Mouse (Mus musculus): ENCODE measurements around the gene Catsper1.
"Not testable (repeated sequence)": the region's sequence is repeated elsewhere in the genome, so short reads cannot be mapped to it uniquely, and the experiment has no call there.

The Catsper1 gene

DNA sequence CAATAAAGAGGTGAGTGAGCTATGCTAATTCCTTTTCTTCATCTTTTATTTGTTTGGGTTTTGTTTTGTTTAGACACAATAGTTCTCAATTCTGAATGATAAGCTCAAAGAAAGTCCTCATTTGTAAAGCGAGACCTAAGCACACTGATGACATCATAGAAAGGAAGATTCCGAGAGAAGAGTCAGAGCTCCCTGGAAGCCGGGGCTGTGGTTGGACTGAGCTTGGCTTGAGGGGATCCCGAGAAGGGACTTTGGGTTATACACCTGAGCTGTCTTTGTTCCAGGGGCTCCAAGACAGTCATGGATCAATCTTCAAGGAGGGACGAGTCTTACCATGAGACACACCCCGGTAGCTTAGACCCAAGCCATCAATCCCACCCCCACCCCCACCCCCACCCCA, at the start of gene Catsper1:
TSS of gene Catsper1 (plus strand) at position 301 of the 400 bp plus-strand sequence.
- DNase-seq (ENCODE audit: low spot score in 2 of 2): no peak

DNA sequence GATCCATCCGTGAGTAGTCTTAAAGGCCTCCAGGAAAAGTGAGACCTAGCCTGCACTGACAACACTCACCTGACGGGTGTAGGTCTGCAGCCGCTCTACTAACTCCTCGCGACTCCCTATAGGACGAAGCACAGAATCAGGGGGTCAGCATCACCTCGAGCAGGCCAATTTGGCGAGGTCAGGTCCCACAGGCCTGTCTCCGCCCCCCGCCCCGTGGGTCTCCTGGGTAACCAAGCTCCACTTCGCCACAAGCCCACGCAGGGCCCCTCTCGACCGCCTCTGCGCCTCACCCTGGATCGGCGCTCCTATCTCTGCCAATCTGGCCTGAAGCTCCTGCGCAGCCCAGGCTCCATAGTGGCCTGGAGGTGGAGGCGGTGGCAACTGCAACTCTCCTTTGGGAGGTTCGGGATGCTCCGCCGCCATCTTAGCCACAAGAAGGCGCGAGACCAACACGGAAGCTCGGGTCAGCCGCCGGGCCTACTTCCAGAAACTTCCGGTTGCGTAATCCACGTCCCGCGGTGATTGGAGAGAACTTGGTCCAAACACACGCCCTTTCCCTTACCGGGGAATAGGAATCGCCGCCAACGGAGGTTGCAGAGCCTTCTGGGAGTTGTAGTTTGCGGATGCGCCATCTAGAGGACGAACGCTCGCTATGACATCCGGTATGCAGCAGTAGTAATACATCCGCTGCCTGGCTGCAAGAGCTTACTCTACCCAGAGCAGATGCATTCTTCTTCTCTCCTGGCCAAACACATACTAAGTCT, 40.4 kb upstream of the Catsper1 start, which contains the start of gene Sf3b2:
TSS of gene Sf3b2 (minus strand) at position 484 of the 764 bp plus-strand sequence.
- peak; percentile 96 to 97 for DNase-seq (ENCODE audit: low spot score in 2 of 2)

DNA sequence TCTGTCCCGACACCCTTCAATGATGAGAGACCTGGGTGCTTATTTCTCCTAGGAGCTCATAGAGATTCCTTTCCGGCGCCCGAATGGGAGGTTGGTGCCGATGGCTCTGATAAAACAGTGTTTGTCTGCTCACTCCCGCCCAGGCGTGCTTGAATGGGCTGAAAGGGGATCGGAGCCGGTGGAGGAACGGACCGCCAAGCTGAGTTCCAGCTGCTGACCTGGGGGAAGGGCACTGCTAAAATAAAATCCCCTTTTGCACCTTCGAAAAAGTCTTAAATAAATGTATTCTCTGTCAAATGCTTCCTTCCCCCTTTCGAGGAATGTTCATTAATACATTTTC, 39.8 kb upstream of the Catsper1 start:
- no peak for DNase-seq (ENCODE audit: low spot score in 2 of 2)

DNA sequence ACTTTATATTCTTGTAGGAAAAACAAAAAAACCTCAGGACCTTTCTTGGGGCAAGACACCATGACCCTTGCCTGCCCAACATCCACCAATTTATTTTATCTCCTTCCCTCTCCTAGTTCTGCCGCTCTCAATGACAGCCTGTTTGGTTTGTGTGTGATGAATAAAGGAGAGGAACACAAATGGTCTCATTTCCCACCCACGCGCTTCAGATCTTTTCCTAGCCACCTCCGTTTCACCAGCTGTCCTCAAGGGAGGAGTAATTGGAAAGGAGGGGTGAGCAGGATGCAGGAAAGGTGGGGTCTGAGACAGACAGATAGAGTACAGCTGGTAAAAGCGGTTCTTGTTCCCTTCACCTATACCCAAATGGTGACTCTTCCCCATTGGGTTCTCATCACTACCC, 38.9 kb upstream of the Catsper1 start:
- DNase-seq (ENCODE audit: low spot score in 2 of 2): no peak

DNA sequence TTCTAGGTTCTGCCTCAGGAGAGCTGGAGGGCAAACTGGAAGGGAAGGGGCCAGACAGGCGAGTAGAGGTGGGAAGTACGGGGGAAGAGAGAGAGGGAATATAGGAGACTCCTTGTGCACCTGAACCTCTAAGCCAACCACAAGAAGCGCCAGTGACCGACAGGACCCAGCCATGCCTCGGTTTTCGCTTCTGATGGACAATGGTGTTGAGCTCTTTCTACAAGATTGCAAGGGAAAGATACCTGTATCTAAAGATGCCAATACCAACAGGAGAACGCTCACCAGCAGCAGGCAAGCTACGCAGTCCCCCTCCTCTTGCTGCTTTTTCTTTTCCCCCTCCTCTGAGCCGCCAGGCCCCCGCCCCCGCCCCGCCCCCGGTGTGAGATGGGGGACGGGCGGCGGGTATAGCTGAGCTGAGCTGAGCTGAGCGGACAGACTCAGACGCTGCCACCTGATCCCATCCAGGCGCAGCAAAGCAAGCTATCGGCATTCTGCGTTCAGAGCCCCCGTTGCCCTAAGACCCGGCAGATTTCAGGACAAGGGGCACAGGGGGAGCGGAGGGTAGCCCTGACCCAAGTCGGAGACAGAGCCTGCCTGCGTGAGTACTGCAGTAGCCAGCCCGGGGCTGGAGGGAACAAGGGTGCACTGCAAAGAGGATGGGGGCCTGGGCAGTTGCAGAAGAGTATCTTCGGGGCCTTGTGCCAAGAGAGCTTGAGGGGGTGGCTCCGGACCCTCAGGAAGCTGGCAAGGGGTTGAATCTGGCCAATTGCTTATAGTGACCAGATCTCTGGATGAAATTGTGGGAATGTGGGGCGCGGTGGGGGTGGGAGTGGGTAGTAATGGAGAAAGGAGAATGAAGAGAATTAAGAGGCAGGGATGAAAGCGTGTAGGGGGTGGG, 37.4 kb upstream of the Catsper1 start, which contains the start of gene Gal3st3:
TSS of gene Gal3st3 (plus strand) at position 429 of the 898 bp plus-strand sequence.
- DNase-seq (ENCODE audit: low spot score in 2 of 2): no peak

DNA sequence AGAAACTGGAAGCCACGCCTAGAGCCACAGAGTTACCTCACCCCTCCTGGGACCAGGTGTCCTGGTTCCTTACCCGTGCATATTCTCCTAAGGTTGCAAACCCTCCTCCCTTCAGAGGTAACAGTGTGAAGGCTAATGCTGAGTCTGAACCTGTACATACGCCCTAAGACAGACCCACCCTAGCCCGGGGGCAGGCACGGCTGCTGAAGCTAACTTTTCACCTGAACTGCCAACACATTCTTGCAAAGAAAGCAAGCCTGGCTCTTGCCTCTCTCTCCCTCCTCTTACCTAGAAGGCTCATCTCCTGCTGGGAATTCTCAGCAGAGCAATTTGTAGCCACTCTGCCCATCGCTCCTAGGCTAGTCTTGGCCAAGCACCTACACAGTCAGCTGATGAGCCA, 35.0 kb upstream of the Catsper1 start:
- DNase-seq (ENCODE audit: low spot score in 2 of 2): no peak

DNA sequence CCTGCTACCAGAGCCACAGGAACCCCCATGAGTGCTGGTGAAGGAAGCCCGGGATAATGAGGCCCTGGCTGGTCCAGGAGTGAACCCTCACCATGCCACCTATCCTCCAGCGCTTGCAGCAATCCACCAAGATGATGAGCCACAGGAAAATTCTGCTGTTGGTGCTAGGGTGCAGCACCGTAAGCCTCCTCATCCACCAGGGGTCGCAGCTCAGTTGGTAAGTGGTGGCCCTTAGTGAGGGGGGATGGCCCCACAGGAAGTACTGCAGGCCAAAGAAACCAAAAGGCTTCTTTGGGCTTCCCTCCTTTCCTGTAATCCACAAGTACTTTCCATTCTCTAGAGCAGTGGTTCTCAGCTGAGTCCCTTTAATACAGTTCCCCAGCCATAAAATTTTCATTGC, 33.1 kb upstream of the Catsper1 start:
- DNase-seq (ENCODE audit: low spot score in 2 of 2): peak; percentile 67 to 86

DNA sequence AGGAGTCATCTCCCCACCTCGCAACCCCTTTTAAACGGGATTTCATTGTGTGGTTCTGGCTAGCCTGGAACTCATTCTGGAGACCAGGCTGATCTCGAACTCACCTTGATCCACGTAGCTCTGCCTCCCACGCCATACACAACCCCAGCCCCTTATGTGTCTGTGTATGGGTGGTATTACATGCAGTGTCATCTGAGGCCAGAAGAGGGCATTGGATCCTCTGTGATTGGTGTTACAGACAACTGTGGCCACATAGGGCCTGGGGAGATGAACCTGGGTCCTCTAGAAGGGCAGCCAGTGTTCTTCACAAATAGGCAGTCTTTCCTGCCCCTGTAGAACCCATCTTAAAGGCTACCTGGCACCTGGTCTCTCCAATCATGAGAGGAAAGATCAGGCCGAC, 29.3 kb upstream of the Catsper1 start:
- no peak for DNase-seq (ENCODE audit: low spot score in 2 of 2)

DNA sequence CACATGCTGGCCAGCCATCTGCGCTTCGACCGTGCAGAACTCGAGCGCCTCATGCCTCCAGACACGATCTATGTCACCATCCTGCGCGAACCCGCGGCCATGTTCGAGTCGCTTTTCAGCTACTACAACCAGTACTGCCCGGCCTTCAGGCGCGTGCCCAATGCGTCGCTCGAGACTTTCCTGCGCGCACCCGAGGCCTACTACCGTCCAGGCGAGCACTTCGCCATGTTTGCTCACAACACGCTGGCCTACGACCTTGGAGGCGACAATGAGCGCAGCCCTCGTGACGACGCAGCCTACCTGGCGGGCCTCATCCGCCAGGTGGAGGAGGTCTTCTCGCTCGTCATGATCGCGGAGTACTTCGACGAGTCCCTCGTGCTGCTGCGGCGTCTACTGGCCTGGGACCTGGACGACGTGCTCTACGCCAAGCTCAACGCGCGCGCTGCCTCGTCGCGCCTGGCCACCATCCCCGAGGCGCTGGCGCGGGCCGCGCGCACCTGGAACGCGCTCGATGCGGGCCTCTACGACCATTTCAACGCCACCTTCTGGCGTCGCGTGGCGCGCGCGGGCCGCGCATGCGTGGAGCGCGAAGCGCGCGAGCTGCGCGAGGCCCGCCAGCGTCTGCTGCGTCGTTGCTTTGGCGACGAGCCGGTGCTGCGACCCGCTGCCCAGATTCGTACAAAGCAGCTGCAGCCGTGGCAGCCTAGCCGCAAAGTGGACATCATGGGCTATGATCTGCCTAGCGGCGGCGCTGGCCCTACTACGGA, 28.4 kb upstream of the Catsper1 start:
- no peak for DNase-seq (ENCODE audit: low spot score in 2 of 2)

DNA sequence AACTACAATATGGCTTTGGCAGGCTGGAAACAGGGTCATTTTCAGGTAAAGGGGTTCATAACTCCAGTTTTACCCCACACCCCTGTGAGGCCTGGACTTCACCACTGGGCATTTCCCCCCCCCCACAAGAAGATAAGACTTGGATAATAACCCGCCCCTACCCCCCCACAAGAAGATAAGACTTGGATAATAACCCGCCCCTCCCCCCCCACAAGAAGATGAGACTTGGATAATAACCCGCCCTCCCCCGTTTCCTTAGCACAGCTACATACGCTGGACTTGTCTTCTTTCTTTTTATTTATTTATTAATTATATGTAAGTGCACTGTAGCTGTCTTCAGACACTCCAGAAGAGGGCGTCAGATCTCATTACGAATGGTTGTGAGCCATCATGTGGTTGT, 26.5 kb upstream of the Catsper1 start:
- DNase-seq (ENCODE audit: low spot score in 2 of 2): no peak

DNA sequence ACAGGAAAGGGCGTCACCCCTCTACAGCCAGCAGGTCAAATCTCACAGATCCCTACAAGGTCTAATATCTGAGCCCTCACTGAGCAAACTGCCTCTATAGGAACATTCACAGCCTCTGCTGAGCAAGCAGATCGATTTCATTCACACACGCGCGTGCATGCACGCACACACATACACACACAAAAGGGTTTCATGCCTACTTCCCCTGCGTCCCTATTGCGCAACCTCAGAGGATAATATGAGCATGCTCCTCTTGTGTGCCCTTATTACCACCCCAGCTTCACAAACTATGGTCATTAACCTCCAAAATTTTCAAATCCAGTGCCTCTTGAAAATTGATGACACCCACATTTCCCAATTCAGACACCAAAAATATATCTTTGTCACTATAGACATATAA, 22.4 kb upstream of the Catsper1 start:
- DNase-seq (ENCODE audit: low spot score in 2 of 2): no peak

DNA sequence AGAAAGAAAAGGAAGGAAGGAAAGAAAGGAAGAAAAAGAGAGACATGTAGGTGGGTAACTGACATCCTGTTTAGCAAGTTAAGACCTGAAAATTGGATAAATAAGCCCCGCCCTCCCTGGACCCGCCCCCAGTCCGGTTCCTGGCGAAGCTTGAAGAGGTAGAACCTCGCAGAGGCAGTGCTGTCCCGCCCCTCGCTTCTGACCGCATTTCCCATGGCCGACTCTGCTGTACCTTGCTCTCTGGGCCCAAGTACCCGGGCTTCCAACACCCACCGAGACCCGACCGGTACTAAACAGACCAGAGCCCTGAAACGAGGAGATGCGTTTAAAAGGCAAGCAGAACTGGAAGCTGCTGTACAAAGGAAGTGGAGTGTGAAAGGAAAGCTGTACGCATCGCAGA, 11.7 kb upstream of the Catsper1 start:
- peak; percentile 25 to 42 for DNase-seq (ENCODE audit: low spot score in 2 of 2)

DNA sequence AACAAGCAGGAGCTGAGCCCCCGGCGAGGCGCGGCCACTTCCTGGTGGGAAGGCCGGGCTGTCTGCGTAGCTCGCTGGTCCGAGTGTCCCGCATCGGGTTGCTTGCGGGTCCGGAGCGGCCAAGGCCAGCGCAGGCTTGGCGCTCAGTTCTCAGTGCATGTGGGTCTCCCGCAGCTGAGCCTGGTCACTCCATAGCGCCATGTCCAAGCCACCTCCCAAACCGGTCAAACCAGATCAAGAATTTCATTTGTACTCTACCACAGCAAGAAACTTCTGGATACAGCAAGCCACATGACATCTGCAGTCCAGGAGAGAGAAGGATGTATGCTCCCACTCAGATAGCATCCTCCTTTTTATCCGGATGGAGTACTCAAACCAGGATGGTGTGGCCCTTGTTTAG, 7.6 kb upstream of the Catsper1 start:
- DNase-seq (ENCODE audit: low spot score in 2 of 2): no peak

DNA sequence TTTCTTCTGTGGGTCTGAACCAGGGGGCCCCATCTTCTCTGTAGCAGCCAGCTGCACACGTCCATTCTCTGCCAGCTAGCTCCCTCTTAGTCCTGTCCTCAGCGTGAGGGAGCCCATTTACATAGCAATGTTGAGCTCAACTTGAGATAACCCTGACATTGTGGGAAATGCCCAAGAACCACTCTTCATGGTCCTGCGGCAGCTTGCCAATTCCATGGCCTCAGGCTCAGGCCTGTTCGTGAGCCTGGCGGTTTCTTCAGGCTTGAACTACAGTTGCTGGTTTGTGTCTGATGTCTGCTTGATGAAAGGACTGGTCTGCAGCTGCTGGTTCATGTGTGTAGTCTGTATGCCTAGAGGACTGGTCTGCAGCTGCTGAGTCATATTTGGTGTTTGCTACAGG, 800 bp upstream of the Catsper1 start:
- DNase-seq (ENCODE audit: low spot score in 2 of 2): no peak

DNA sequence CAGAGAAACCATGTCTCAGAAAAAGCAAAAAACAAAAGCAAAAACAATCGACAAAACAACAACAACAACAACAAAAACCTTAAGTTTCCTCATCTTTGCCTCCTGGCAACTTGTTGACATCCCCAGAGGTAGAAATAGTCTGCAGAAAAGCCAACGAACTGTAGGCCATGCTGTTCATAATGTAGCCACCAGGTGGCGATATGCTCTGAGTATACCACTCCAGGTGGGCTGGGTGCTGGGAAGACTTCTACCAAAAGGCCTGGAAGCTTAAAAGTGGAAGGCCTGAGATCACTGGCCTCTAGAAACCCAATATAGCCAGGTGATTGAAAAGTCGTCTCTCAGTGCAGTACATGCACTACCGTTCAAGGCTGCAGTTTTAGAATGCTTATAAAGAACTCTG, 2.4 kb downstream of the Catsper1 start:
- DNase-seq (ENCODE audit: low spot score in 2 of 2): peak; percentile 54 to 85

DNA sequence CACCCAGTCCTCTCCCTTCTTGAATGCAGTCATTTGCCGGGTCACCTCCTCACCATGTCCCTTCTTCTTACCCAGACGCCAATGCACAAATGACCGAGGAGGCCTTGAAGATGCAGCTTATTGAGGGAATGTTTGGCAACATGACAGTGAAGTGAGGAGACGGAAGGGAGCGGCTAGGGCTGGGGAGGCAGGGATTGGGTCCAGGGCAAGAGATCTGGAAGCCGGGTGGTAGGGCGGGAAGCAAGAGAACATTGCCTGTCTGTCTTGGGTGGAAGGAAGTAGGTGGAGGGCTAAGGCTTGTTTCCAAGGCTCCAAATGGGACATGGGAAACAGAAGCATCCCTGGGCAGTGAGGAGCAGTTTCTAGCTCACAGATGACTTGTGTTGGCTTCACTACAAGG, 5.8 kb downstream of the Catsper1 start:
- DNase-seq (ENCODE audit: low spot score in 2 of 2): no peak

DNA sequence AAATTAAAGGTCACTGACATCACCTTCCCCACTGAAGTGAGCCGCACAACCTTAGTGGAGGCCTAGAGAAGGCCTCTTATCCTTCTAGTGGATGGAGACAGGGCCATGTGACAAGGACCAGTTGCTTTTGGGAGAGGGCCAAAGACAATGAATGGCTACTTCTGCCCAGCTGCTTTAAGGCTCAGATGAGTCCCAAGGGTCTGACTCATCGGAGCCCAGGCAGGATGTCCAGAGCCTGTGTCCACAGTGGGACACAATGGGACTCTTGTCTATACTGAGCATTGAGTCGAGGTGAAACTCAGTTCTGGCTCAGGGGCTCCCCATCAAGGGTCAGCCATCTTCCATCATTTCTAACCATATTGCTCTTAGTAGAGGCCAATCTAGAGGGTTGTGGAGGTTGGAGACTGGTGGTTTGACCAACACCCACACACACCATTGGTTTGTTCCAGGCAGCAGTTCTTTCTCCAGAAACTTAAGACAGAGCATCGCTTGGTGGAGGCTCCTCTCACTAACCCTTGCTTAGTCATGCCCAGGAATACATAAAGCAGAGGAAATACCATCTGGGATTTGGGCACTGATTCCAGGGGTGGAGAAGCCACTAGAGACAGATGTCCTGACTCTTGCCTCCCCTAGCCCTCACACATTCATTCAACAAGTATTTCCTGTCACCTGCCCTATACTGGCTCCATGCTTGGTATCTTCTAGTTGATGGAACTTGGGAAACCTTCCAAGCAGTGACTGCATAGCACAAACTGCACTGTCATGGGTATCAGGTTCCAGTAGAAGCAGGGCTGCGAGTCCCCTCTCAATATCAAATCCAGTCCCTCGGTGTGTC, 10.0 kb downstream of the Catsper1 start:
- DNase-seq (ENCODE audit: low spot score in 2 of 2): no peak

DNA sequence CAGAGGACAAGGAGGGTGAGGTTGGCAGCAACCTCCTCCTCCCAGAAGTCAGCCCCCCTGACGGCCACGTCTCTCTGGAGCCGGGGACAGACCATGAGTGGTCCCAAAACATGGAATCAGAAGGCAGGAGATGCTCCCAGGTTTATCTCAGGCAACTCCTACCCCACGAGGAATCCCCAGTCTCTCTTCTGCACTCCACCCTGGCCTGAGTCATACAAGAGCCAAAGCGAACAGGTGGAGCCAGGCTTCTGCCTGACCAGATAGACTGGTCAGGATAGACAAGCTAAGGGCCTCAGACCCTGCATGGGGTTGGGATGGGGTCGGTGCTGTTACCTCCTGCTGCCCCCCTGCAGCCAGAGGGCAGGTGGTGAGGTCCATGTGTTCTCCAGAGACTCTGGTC, 12.5 kb downstream of the Catsper1 start:
- no peak for DNase-seq (ENCODE audit: low spot score in 2 of 2)

DNA sequence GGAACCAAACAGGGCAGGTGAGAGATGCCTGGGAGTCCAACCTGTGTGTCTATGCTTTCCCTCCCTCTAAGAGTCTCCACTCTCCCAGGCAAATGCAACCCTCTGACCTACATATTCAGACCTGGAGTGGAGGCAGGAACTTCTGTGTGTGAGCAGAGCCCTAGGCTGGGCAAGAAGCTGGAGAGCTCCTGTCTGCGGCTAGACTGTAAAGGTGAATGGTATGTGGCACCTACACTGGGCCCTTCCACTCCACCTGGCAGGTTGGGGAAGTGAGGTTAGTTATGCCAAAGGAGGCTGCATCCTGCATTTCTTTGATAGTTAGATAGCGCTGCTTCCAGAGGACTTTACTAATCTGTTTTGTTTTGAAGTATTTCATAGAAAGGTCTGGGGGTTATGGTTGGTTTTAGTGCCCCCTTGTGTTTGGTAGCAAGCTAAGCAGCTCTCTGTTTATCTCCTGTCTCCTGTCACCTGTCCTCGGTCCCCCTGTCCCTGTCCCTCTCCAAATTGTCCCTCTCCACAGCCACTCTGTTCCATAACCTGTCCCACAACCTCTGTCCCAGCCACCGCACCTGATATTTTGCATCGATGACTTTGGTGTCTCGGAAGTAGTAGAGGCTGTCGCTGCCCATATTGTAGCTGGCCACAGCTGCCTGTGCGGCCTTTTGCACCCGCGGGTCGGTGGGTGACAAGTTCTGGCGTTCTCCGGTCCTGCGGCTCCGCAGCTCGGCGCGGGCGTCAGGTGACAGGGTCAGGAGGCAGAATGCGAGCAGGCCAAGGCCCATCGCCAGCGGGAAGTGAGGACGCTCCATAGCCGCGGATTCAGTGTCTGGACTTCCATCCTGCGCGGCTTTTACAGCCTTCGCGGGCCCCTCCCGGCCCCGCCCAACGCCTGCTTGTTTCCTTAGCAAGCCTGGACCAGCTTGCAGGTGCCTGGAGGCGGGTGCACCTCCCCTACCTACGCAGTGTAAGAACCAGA, 13.3 kb downstream of the Catsper1 start:
- DNase-seq (ENCODE audit: low spot score in 2 of 2): peak in 1 of 2 experiments; percentile 37

DNA sequence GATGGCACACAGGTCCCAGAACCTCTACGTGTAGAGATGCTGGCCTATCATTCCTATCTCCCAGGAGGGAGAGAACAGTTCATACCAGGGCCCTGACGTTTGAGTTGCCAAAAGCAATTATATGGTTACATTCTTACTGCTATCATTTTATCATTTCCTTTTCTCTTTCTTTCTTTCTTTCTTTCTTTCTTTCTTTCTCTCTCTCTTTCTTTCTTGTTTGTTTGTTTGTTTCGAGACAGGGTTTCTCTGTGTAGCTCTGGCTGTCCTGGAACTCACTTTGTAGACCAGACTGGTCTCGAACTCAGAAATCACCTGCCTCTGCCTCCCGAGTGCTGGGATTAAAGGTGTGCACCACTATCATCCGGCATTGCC, 13.9 kb downstream of the Catsper1 start, which contains the start of gene Cst6:
TSS of gene Cst6 (minus strand) at position 73 of the 372 bp plus-strand sequence.
- not testable (repeated sequence) for DNase-seq (ENCODE audit: low spot score in 2 of 2)
